Mouse (Mus musculus) frontal cortex, adult 2 months (tissue): ENCODE measurements around the gene Olfr549. TPM values are rescaled to one million over a fixed set of nuclear protein-coding genes. Genes with fewer than 3 reads are reported as not detected.

ENCODE experiments used
- DNase-seq, 2 experiments: peaks; one replicate each; pipeline ENCODE4 v3.0.0; 2022; ENCODE audit warnings: low spot score in 1 of 2; ENCODE audit errors: extremely low spot score in 1 of 2
- polyA plus RNA-seq: library from polyadenylated mRNA; depleted of rRNA; stranded (reverse); fragments of >200 nt; gene quantifications from 2 replicates; pipeline ENCODE4 v1.2.3, GENCODE M21; 2012; rRNA removed

The Olfr549 gene
- polyA plus RNA-seq, 1 experiment = not detected

GRCm38 (mm10) chr7:102575998-102576397, 26.3 kb downstream of the Olfr549 start:
- no peak for DNase-seq

DNA sequence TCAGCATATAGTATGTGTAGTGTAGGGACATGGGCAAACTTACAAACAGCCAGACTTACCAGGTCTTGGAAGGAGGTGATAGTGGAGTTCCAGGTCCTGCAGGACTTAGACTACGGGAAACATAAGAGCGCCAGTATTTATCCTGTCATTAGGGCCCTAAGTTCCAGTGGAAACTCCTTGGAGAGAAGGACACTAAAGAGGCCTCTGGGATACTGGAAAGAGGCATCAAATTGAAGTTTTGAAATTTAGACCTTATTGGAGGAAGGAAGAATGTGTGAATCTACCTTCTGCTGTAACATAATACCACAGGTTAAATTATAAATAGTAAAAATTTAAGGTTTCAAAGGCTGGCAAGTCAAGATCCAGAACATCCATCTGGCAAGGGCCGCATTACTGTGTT, 42.1 kb downstream of the Olfr549 start, which contains the start of gene Olfr551:
Gene Olfr551 (minus strand): TSS at position 101 of the 400 bp plus-strand sequence.
- no peak for DNase-seq

GRCm38 (mm10) chr7:102597378-102598031, 47.8 kb downstream of the Olfr549 start, which contains the start of gene Olfr552:
Gene Olfr552, plus strand, starts transcription at chr7:102597770.
- no peak for DNase-seq

Other genes starting within 250 kb of the Olfr549 start
- 12.6 and 16.6 TPM in 2 replicates for gene Rrm1, start 108.2 kb upstream of the Olfr549 start, polyA plus RNA-seq
- 0.08 TPM in 1 of 2 replicates, not detected in the other for gene Olfr543, start 68.2 kb upstream of the Olfr549 start, polyA plus RNA-seq
- gene Olfr544, start 61.6 kb upstream of the Olfr549 start, polyA plus RNA-seq = not detected in 2 replicates
- 0.10 TPM in 1 of 2 replicates, not detected in the other for gene Olfr545, start 50.3 kb upstream of the Olfr549 start, polyA plus RNA-seq
- gene Olfr547, start 15.1 kb upstream of the Olfr549 start, polyA plus RNA-seq = not detected in 2 replicates
- gene Olfr548-ps1, start 9.0 kb upstream of the Olfr549 start, polyA plus RNA-seq = not detected in 2 replicates
- gene Trim21, start 15.6 kb downstream of the Olfr549 start, polyA plus RNA-seq = 2.3 and 2.8 TPM in 2 replicates
- gene Olfr550, start 21.6 kb downstream of the Olfr549 start, polyA plus RNA-seq = 0.04 TPM in 1 of 2 replicates, not detected in the other
- not detected in 2 replicates for gene Olfr551, start 42.0 kb downstream of the Olfr549 start, polyA plus RNA-seq
- not detected in 2 replicates for gene Olfr552, start 47.9 kb downstream of the Olfr549 start, polyA plus RNA-seq
- not detected in 2 replicates for gene Olfr553, start 68.3 kb downstream of the Olfr549 start, polyA plus RNA-seq
- not detected in 2 replicates for gene Olfr554, start 88.6 kb downstream of the Olfr549 start, polyA plus RNA-seq
- gene Olfr555, start 109.0 kb downstream of the Olfr549 start, polyA plus RNA-seq = not detected in 2 replicates
- not detected in 2 replicates for gene Olfr556, start 115.0 kb downstream of the Olfr549 start, polyA plus RNA-seq
- 16.2 and 16.3 TPM in 2 replicates for gene Trim68, start 137.5 kb downstream of the Olfr549 start, polyA plus RNA-seq
- gene Olfr557, start 146.0 kb downstream of the Olfr549 start, polyA plus RNA-seq = not detected in 2 replicates
- gene Olfr558, start 152.3 kb downstream of the Olfr549 start, polyA plus RNA-seq = 0.67 and 0.68 TPM in 2 replicates
- gene Olfr33, start 169.2 kb downstream of the Olfr549 start, polyA plus RNA-seq = not detected in 2 replicates
- not detected in 2 replicates for gene Olfr559, start 177.6 kb downstream of the Olfr549 start, polyA plus RNA-seq
- gene Olfr560, start 209.5 kb downstream of the Olfr549 start, polyA plus RNA-seq = 0.14 and 0.21 TPM in 2 replicates
- gene Olfr78, start 209.6 kb downstream of the Olfr549 start, polyA plus RNA-seq = 4.4 and 5.7 TPM in 2 replicates
- gene Olfr561, start 221.4 kb downstream of the Olfr549 start, polyA plus RNA-seq = not detected in 2 replicates